Mouse (Mus musculus): Measurements from ENCODE around the gene Mertk. TPM values are rescaled to one million over a fixed set of nuclear protein-coding genes. Genes with fewer than 3 reads are reported as not detected.

The Mertk gene
- polyA plus RNA-seq, 2 experiments, result 11.1 to 14.9 TPM

DNA sequence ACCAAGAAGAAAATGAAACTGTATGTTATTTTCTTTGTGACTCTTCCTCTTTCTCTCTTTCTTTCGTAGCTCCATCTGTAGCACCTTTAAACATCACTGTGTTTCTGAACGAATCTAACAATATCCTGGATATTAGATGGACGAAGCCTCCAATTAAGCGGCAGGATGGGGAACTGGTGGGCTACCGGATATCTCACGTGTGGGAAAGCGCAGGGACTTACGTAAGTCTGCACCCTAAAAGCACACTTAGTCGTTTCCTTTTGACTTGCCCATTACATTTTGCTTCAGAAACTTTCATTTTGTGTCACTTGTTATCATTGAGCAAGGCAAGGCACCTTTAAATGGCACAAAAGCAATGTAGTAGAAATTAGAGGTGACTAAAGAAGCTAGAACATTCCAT is 63.3 kb downstream of the Mertk start:
- no peaks in the 10 kb centered on the region for H3K27me3 ChIP-seq (ENCODE audit: control insufficient read depth, insufficient read depth, low read length)
- no peak for ATAC-seq (ENCODE audit: low FRiP score, low read depth)
- no peak overlapping the region for H3K4me2 ChIP-seq (replicated peaks; ENCODE audit: low read depth, low read length, severe bottlenecking)
- TF ChIP-seq POLR2A (IDR thresholded peaks at IDR 0.05; ENCODE audit: borderline replicate concordance, extremely low read depth, insufficient read depth, insufficient read length), result no peak
- WGBS, result 93% methylated on average over 9 of the region's 9 CpGs
- DNase-seq (ENCODE audit: low spot score), result no peak
- no peak overlapping the region for H3K4me3 ChIP-seq (replicated peaks; ENCODE audit: low read length)
- no peak overlapping the region for H3K27ac ChIP-seq (replicated peaks; ENCODE audit: low read depth, low read length)
- H3K9me3 ChIP-seq (ENCODE audit: control insufficient read depth, low read length), result no peaks in the 10 kb centered on the region
- H3K4me1 ChIP-seq (ENCODE audit: control insufficient read depth, insufficient read depth, low read length), result peaks cover 3% of the 10 kb centered on the region
- H3K36me3 ChIP-seq (ENCODE audit: control insufficient read depth, insufficient read depth, low read length), result peaks cover 61% of the 10 kb centered on the region
- no peak overlapping the region for H3K9ac ChIP-seq (ENCODE audit: low read depth, low read length, severe bottlenecking)

DNA sequence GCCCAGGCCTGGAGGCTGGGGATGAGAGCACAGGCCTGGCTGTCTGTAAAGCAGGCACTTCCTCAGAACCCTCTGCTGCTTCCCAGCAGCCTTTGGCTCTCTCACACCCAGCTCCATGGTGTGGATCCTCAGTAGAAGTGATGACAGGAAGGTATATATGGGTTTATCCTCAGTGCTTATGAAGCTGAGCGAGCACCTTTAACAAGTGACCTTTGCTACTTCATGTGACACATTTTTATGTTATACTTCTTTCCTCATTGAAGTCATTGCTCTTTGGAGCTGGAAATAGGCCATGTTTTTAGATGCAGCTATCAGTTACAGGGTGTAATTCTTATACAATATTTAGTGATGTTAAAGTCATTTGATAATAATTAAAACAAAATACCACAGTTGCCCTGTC is 67.0 kb downstream of the Mertk start:
- no peaks in the 10 kb centered on the region for H3K27me3 ChIP-seq (ENCODE audit: control insufficient read depth, insufficient read depth, low read length)
- no peak for ATAC-seq (ENCODE audit: low FRiP score, low read depth)
- H3K36me3 ChIP-seq (ENCODE audit: control insufficient read depth, insufficient read depth, low read length), result peaks cover 62% of the 10 kb centered on the region
- no peak for DNase-seq (ENCODE audit: low spot score)
- H3K27ac ChIP-seq (replicated peaks; ENCODE audit: low read depth, low read length), result no peak overlapping the region
- H3K4me1 ChIP-seq (ENCODE audit: control insufficient read depth, insufficient read depth, low read length), result no peaks in the 10 kb centered on the region
- 92% methylated on average over 1 of the region's 1 CpGs for WGBS
- no peak overlapping the region for H3K4me3 ChIP-seq (replicated peaks; ENCODE audit: low read length)
- H3K9ac ChIP-seq (ENCODE audit: low read depth, low read length, severe bottlenecking), result no peak overlapping the region
- no peaks in the 10 kb centered on the region for H3K9me3 ChIP-seq (ENCODE audit: control insufficient read depth, low read length)
- no peak for TF ChIP-seq POLR2A (IDR thresholded peaks at IDR 0.05; ENCODE audit: borderline replicate concordance, extremely low read depth, insufficient read depth, insufficient read length)
- no peak overlapping the region for H3K4me2 ChIP-seq (replicated peaks; ENCODE audit: low read depth, low read length, severe bottlenecking)

DNA sequence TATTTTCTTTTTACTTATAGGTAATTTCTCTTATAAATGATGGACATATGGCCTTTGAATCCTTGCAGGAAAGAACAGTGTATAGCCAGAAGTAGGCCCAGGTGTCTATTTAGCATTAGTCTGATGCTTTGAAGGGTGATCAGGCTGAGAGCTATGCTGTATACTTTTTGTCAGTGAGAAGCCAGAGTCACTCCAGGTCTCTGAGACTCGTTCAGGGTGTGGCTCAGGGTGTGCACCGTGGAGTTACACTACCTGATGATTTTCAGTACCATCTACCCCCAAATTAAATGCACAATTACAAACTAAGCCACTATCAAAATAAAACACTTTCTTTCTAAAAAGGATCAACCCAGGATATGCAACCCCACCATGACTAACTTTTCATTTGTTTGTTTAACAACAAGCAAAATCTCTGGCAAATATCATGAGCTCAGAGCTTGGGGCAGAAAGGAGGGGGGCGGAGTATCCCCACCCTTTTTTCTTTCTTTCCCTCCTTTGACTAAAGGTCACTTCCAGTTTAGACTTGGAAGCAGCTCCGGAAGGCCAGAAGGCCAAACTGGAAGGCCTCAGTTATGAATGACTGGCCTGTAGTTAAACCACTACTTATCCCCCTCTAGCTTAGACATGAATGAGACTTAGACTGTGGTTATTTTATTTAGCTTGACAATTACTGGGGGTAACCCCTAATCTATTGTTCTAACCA is 69.9 kb downstream of the Mertk start:
- Histone ChIP-seq H3K4me3 (replicated peaks; ENCODE audit: low read length) (no peak overlapping the region), H3K27me3 (ENCODE audit: control insufficient read depth, insufficient read depth, low read length) (no peaks in the 10 kb centered on the region), H3K4me2 (replicated peaks; ENCODE audit: low read depth, low read length, severe bottlenecking) (no peak overlapping the region), H3K9me3 (ENCODE audit: control insufficient read depth, low read length) (no peaks in the 10 kb centered on the region), H3K36me3 (ENCODE audit: control insufficient read depth, insufficient read depth, low read length) (peaks cover 50% of the 10 kb centered on the region), H3K27ac (replicated peaks; ENCODE audit: low read depth, low read length) (no peak overlapping the region), H3K4me1 (ENCODE audit: control insufficient read depth, insufficient read depth, low read length) (no peaks in the 10 kb centered on the region), H3K9ac (ENCODE audit: low read depth, low read length, severe bottlenecking) (no peak overlapping the region)
- ATAC-seq (ENCODE audit: low FRiP score, low read depth) (no peak), DNase-seq (ENCODE audit: low spot score) (no peak)
- TF ChIP-seq POLR2A (IDR thresholded peaks at IDR 0.05; ENCODE audit: borderline replicate concordance, extremely low read depth, insufficient read depth, insufficient read length), result no peak
- 79% methylated on average over 4 of the region's 4 CpGs for WGBS

DNA sequence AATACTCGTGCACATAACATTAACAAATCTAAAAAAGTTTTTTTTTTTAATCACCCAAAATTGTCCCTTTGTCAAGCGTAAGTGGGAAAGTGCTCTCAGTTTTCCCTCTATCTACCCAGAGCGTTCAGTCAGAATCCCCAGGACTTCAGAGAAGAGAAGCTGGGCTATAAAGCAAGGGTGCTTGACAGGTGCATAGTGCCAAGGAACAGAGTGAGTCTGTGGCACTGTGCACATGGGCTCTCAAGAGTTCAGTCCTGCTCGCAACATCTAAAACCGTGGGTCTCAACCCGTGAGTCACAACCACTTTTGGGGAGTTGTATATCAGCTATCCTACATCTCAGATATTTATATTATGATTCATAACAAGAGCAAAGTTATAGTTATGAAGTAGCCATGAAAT is 71.8 kb downstream of the Mertk start:
- Histone ChIP-seq H3K36me3 (ENCODE audit: control insufficient read depth, insufficient read depth, low read length) (peaks cover 44% of the 10 kb centered on the region), H3K9me3 (ENCODE audit: control insufficient read depth, low read length) (no peaks in the 10 kb centered on the region), H3K27me3 (ENCODE audit: control insufficient read depth, insufficient read depth, low read length) (no peaks in the 10 kb centered on the region), H3K4me1 (ENCODE audit: control insufficient read depth, insufficient read depth, low read length) (no peaks in the 10 kb centered on the region), H3K9ac (ENCODE audit: low read depth, low read length, severe bottlenecking) (no peak overlapping the region), H3K27ac (replicated peaks; ENCODE audit: low read depth, low read length) (no peak overlapping the region), H3K4me3 (replicated peaks; ENCODE audit: low read length) (no peak overlapping the region), H3K4me2 (replicated peaks; ENCODE audit: low read depth, low read length, severe bottlenecking) (no peak overlapping the region)
- WGBS, result 90% methylated on average over 6 of the region's 6 CpGs
- no peak for TF ChIP-seq POLR2A (IDR thresholded peaks at IDR 0.05; ENCODE audit: borderline replicate concordance, extremely low read depth, insufficient read depth, insufficient read length)
- no peak for DNase-seq (ENCODE audit: low spot score)
- ATAC-seq (ENCODE audit: low FRiP score, low read depth), result no peak

DNA sequence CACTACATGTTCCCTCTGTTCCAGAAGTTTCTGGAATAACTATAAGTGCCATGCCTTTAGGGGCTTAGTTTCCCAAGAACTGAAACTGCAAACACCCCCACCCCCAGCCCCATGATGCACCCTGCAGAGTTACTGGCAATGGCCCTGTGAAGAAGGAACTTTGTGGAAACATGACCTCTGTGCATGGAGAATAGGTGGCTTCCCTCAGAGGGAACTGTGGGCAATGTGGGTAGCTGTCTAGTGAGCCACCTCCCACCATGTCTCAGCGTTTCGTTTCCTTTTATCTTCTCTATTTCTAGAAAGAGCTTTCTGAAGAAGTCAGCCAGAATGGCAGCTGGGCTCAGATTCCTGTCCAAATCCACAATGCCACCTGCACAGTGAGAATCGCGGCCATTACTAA is 72.3 kb downstream of the Mertk start:
- 88% methylated on average over 4 of the region's 4 CpGs for WGBS
- H3K27ac ChIP-seq (replicated peaks; ENCODE audit: low read depth, low read length), result no peak overlapping the region
- no peak overlapping the region for H3K4me3 ChIP-seq (replicated peaks; ENCODE audit: low read length)
- TF ChIP-seq POLR2A (IDR thresholded peaks at IDR 0.05; ENCODE audit: borderline replicate concordance, extremely low read depth, insufficient read depth, insufficient read length), result no peak
- no peaks in the 10 kb centered on the region for H3K9me3 ChIP-seq (ENCODE audit: control insufficient read depth, low read length)
- H3K27me3 ChIP-seq (ENCODE audit: control insufficient read depth, insufficient read depth, low read length), result no peaks in the 10 kb centered on the region
- H3K4me2 ChIP-seq (replicated peaks; ENCODE audit: low read depth, low read length, severe bottlenecking), result no peak overlapping the region
- ATAC-seq (ENCODE audit: low FRiP score, low read depth) (no peak), DNase-seq (ENCODE audit: low spot score) (no peak)
- H3K36me3 ChIP-seq (ENCODE audit: control insufficient read depth, insufficient read depth, low read length), result peaks cover 45% of the 10 kb centered on the region
- H3K4me1 ChIP-seq (ENCODE audit: control insufficient read depth, insufficient read depth, low read length), result no peaks in the 10 kb centered on the region
- no peak overlapping the region for H3K9ac ChIP-seq (ENCODE audit: low read depth, low read length, severe bottlenecking)

Data from limb, embryonic 14.5 days (tissue).